Mouse (Mus musculus): ENCODE measurements around the gene Cacna1d.

The Cacna1d gene

DNA sequence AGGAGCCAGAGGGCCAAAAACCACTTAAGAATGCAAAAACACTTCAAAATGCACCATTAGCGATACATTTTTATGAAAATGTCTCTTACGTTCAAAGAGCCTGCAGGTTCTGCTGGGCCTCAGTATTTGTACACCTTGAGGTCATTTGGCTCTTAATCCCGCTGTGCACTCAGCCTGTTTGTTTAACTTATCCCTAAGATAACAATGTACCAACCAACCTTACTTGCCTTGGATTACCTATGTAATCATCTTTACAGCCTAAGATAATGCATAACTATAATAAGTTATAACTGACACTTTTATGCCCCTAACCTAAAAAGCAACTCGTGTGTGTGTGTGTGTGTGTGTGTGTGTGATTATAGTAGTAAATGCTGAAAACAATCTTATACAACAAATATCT lies 411.5 kb downstream of the Cacna1d start:
- DNase-seq (ENCODE audit: low spot score), result no peak

DNA sequence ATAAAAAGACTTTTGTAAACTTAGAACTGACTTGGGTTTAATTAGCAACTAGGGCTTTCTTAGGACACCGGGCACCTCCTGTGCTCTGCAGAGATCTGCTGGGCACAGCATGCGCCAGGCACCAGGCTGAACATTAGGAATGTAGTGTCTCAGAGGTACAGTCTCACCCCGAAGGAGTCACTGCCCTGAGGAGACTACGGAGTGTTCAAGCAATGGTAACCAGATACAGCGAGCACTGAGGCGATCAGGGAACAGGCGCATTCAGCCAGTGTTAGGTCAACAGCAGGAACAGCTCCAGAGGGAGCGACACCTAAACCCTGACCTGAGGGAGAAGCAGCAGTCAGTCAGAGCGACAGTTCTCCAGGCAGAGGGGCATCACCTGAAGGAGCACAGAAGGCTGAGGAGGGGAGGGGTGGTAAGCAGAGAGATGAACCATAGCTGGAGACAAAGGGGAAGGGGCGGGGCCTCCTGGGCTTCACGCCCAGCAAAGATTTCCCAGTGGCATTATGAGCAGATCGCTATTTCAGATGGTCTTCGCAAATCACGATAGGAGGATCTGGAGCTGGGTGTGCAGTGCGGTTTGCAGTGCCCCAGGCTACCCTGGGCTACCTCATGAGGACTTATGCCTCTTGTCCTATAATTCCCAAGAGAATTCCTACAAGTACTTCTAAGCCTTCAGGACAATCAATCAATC lies 413.0 kb downstream of the Cacna1d start:
- no peak for DNase-seq (ENCODE audit: low spot score)

GRCm38 (mm10) chr14:30075268-30075887 lies 415.9 kb downstream of the Cacna1d start:
- no peak for DNase-seq (ENCODE audit: low spot score)

DNA sequence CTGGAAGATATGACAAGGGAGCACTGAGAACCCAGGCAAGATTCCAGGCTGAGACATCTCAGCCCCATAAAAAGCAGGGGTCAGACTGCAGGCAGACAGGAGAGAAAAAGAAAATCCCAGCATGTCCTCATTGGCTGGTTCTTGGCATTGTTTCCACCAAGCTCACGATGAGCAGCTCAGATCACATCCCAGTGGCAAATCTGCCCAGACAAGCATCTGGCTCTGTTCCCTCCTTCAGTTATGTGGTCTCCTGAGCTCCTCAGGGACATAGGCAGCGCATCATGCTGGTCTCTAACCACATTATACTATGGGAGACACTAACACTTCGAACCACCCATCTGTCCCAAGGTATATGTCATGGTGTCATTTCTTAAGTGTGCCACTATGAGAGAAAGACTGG lies 422.7 kb downstream of the Cacna1d start:
- no peak for DNase-seq (ENCODE audit: low spot score)

DNA sequence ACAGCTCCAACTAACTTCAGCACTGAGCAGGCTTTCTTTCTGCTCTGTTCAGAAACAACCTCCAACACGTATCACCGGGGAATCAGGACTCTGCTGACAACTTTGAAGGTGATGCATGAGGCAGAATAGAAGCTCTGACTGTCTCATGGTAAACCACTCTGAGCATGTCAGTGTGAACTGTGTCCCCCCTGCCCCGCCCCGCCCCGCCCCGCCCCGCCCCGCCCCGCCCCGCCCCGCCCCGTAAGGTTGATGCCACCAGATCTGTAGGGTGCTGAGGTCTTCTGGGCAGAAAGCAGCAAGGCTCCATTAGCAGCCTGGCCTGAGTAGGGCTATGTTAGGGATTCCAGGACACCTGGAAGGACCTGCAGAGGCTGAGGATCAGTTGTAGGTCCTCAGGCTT lies 424.5 kb downstream of the Cacna1d start:
- no peak for DNase-seq (ENCODE audit: low spot score)

GRCm38 (mm10) chr14:30064864-30065263 lies 426.4 kb downstream of the Cacna1d start:
- DNase-seq (ENCODE audit: low spot score), result no peak

DNA sequence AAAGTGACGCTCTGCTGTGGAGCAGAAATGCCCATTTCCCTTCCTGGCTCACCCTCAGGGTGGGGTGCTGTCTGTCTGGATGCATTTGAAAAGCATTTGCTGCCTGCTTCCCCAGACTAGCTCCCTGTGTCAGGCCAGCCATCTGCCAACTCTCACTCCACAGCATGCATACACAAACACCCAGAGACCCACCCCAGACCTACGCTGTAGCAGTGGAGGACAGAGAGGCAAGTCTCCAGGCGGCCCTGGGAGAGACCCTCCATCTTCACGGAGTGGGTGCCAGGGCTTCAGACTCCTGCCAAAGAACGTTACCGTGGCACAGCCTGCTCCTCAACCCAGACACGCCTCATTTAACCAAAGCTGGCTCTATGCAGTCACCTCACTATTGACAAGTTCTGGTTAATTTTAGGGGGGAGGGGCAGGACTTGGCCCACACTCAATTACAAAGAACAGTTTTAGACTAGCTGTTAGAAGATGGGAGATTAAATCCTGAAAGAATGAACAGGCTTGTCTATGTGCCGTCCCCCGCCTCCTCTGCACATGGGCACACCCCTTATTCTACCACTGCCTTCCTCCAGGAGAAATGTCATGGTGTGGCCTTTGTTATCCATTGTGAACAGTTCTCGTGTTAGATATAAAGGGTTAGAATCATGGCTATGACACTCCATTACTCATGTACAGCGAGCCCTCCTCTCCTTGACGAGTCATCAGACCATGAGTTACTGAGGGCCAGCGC lies 435.1 kb downstream of the Cacna1d start:
- DNase-seq (ENCODE audit: low spot score), result no peak

- no peak for DNase-seq (ENCODE audit: low spot score)
Observed at GRCm38 (mm10) chr14:30054922-30055321, 436.3 kb downstream of the Cacna1d start.

DNA sequence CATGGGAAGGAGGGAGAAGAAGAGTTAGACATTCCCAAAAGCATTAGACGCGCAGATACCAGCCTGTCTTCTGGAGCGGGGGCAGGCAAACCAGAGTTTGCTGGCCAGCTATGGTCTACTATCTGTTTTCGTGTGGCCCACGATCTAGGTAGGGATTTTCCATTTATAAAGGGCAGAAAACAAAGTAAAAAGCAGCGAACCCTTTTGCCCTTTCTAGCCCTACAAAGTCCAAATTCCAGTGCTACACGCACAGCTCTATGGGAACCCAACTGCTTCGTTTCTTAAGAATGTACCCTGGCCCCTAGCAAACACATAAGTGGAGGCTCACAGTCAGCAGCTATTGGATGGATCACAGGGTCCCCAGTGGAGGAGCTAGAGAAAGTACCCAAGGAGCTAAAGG lies 441.0 kb downstream of the Cacna1d start:
- DNase-seq (ENCODE audit: low spot score), result no peak

- DNase-seq (ENCODE audit: low spot score), result no peak
Observed at GRCm38 (mm10) chr14:30048049-30048448, 443.2 kb downstream of the Cacna1d start.

DNA sequence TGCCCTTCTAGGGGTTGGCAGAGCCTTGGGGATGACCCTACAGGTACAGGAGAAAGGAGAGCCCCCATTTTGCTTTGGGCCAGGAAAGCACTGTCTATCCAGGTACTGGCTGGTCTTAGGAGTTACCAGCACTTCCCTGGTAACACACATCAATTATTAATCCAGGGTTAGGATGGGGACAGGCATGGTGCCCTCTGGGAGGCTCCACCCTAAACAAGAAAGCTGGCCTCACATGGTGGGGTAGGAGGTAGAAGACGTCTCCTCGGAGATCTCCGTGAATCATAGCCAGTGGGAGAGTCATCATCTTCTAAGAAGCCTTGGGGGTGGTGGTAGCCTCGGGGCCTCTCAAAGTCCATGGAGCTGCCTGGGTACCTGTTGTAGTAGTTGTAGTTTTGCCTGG lies 444.3 kb downstream of the Cacna1d start:
- DNase-seq (ENCODE audit: low spot score), result no peak

DNA sequence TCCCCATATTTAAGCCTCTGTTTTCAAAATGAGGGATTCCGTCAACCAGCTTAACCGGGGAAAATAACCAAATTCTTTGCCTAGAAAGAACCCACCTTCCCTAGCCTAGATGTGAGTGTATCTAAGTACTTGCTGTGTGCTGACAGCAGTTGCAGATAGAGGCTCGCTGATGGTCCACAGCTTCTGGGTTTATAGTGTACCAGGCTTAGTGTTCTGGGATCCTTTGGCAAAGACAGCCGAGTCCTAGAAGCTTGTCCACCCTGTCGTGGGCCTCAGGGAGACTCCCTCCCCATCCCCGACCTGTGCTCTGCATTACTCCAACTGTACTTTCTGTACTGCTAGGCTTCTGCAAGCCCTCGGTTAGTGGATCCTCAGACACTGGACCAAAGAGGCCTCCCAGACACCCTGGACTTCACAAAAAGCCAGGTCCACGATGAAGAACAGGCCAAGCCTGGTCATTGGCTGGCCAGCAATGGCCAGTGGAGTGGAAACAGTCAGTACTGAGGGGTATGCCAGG lies 445.5 kb downstream of the Cacna1d start:
- DNase-seq (ENCODE audit: low spot score), result no peak

DNA sequence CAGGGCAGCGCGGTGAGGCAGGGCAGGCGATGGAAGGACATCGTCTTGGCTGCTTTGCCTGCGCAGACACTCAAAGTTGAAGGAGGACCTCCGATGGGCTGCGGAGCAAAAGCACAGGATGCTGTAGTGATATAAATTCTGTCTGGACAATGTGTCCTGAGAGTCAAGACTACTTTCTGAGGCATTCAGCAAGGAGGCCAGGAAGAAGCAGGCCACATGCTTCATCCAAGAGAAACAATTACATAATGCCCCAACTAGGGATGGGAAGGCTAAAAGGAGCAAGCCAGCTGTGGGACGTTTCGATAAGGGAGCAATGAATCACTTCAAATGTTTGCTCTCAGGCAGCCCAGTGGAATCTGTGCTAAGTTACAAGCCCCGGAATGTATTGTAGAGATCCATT lies 446.0 kb downstream of the Cacna1d start:
- no peak for DNase-seq (ENCODE audit: low spot score)

DNA sequence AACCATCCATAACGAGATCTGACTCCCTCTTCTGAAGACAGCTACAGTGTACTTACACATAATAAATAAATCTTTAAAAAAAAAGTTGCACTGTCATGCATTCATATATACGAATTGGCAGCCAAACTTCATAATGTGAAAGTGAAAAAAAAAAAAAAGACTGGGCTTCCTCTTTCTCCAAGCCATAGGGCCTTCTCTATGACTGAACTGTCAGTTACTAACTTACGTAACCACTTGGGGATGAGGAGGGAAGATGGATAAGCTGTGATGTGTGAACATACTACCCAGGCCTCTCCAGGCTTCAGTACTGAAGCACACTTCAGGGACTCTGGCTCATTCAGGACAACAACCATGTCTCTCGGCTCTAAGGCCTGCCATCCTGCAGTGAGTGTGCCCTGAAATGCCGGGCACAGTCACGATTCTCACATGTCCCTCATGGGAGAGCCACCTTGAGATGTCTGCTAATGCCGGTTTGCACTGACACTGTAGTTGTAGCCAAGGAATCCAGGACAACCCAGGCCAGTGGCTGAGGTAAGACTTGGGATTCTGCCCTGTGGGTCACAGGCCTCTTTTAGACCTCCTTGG lies 447.8 kb downstream of the Cacna1d start:
- DNase-seq (ENCODE audit: low spot score), result no peak

DNA sequence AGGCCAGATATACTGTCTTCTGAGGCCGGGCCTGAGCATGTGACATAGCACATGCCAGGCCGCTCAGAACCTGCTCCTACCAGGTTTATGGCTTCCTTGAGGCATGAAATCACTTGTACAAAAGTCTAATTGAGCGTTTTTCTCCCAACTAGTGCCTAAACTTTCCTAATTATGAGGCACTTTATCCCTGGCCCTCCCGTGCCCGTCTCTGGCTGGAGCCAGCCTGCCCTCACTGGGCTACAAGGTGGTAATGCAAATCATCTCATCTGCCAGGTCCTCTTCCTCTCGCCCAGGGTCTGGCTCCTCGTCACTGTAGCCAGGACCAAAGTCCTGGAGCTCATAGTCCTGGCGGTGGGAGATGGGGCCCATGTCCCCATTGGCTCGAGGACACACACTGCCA lies 449.4 kb downstream of the Cacna1d start:
- no peak for DNase-seq (ENCODE audit: low spot score)

GRCm38 (mm10) chr14:30039413-30039812 lies 451.8 kb downstream of the Cacna1d start:
- no peak for DNase-seq (ENCODE audit: low spot score)

DNA sequence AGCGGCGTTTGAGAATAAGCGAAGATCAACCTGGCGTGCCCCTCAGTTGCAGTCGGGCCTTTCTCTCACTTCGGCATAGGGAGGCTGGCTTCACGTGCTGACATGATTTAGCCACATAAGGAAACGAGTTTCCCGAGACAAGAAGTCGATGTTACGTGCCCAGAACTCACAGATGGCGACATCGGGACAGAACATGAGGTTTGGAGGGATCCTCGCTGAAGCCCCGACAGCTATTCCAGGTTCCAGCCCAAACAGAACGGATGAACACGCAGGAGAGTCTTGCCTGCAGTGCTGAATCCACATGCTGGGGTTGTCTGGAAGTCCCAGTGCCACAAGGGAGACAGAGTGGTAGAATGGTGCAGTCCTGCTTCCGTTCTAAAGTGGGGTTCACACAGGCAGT lies 452.8 kb downstream of the Cacna1d start:
- no peak for DNase-seq (ENCODE audit: low spot score)

DNA sequence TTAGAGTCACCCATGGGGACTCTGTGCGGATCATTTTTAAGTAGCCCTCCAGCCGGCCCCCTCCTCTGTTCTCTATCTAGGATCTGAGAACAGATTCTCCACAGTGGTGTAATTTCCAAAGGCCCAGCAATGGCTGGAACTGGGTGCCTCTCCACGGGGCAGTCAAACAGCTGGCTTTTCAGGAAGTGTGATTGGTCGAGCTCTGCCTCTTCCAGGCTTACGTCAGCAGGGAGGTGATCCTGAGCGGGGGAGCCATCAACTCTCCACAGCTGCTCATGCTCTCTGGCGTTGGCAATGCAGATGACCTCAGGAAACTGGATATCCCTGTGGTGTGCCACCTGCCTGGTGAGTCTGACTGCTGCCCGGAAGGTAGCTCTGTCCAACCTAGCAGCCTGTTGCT lies 457.9 kb downstream of the Cacna1d start:
- DNase-seq (ENCODE audit: low spot score), result no peak

GRCm38 (mm10) chr14:30027378-30027777 lies 463.9 kb downstream of the Cacna1d start:
- DNase-seq (ENCODE audit: low spot score), result peak; percentile 30

DNA sequence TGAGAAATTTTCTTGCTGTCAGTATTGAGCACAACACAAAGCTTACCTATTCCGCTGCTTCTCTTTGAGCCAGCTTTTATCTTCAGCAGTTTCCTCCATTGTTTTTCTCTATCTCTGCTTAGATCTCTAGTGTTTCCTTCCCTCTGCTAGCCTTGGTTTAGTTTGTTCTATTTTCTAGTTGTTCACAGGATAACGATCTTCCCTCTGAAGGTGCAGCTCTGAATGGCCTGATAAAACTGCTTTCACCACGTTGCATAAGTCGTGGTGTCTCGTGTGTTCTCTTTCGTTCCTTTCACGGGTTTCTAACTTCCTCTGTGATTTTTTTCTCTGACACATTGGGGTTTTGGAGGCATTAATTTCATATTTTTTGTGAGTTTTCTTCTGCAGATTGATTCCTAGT lies 466.9 kb downstream of the Cacna1d start:
- no peak for DNase-seq (ENCODE audit: low spot score)

DNA sequence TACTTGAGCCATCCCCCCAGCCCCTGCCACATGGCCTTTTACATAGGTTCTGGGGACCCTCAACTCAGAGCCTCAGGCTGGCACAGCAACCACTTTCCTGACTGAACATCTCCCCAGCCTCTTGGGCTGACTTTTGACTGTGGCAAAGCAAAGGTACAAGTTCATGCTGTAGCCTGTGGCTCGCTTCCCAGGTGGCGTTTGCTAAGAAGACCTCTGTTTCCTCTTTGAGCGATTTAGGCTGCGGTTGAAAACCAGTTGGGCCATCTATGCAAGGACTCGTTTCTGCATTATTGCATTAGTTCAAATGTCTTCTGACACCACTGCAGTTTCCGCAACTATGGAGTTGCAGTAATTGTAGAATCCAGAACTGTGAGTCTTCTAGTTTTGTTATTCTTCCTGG lies 468.8 kb downstream of the Cacna1d start:
- no peak for DNase-seq (ENCODE audit: low spot score)

- DNase-seq (ENCODE audit: low spot score), result no peak
Observed at GRCm38 (mm10) chr14:30019792-30020575, 471.3 kb downstream of the Cacna1d start.

All from ovary, postnatal 36 days (tissue).